Mouse (Mus musculus) gastrocnemius, postnatal 14 days (tissue): Measurements from ENCODE around the gene Hoxc10. TPM values are rescaled to one million over a fixed set of nuclear protein-coding genes. Genes with fewer than 3 reads are reported as not detected.

ENCODE experiments used
- microRNA-seq, 2 experiments: library from miRNA; unstranded; fragments of <30 nt; microRNA quantifications; one replicate each; pipeline ENCODE4 v1.2.0; 2021
- total RNA-seq, 2 experiments: library from RNA; stranded (reverse); gene quantifications; 2 replicates each; pipeline ENCODE4 v1.2.3; 2021

The Hoxc10 gene
- total RNA-seq, 2 experiments from 2014 or later: 47.9 to 48.0 TPM

Small RNA genes lying within 50 kb of the gene (microRNA-seq; reads per million reads assigned to microRNA genes)
- gene Mir196a-2 (1,179 to 1,348 reads per million in 2 experiments), gene Mir615 (357 to 585 reads per million in 2 experiments)

Other genes starting within 250 kb of the Hoxc10 start
- 10 to 100 TPM; 44.1 to 56.5 TPM for gene Calcoco1, start 244.6 kb upstream of the Hoxc10 start, total RNA-seq
- not detected for gene Hoxc13, start 45.7 kb upstream of the Hoxc10 start, total RNA-seq
- under 1 TPM in 1 of 2 experiments, not detected in 1; 0.22 TPM for gene Hoxc12, start 30.0 kb upstream of the Hoxc10 start, total RNA-seq
- 1 to 10 TPM; 6.6 to 9.1 TPM for gene Hoxc11, start 12.4 kb upstream of the Hoxc10 start, total RNA-seq
- gene Hoxc5, start 647 bp downstream of the Hoxc10 start, total RNA-seq: 1 to 10 TPM; 1.4 to 1.8 TPM
- gene Hoxc9, start 9.6 kb downstream of the Hoxc10 start, total RNA-seq: 1 to 10 TPM; 5.7 to 5.8 TPM
- gene Hoxc8, start 23.8 kb downstream of the Hoxc10 start, total RNA-seq: 1 to 10 TPM; 1.1 to 1.2 TPM
- gene Hoxc6, start 31.5 kb downstream of the Hoxc10 start, total RNA-seq: 1 to 10 TPM; 5.2 to 5.9 TPM
- gene Hoxc4, start 52.1 kb downstream of the Hoxc10 start, total RNA-seq: 1 to 10 TPM; 3.8 to 5.0 TPM
- gene Smug1, start 200.3 kb downstream of the Hoxc10 start, total RNA-seq: 10 to 100 TPM; 10.6 to 11.6 TPM